Mouse (Mus musculus) adrenal gland, postnatal 14 days (tissue): ENCODE data around the gene Zfp947. TPM values are rescaled to one million over a fixed set of nuclear protein-coding genes. Genes with fewer than 3 reads are reported as not detected.
"Not testable (repeated sequence)": the region's sequence is repeated elsewhere in the genome, so short reads cannot be mapped to it uniquely, and the experiment has no call there.

Experiments
- DNase-seq: peaks from one replicate; pipeline ENCODE4 v3.0.0; 2021; ENCODE audit warnings: mixed read lengths
- long read RNA-seq, 2 experiments: library from polyadenylated mRNA; stranded (forward); transcript quantifications; one replicate each; pipeline ENCODE4 v2.0.0; 2021
- total RNA-seq: library from RNA; stranded (reverse); gene quantifications from 2 replicates; pipeline ENCODE4 v1.2.3, GENCODE M21; 2021

Zfp947 gene
- total RNA-seq = 1.5 and 1.6 TPM in 2 replicates
- long read RNA-seq, experiment 1, partial matches to known transcripts = 0 of 4 reads
- long read RNA-seq, experiment 1, other reads (novel, unspliced or antisense) = 3 of 4 reads
- long read RNA-seq, experiment 2, partial matches to known transcripts = 0 of 1 reads
- long read RNA-seq, experiment 2, other reads (novel, unspliced or antisense) = 1 of 1 reads

DNA sequence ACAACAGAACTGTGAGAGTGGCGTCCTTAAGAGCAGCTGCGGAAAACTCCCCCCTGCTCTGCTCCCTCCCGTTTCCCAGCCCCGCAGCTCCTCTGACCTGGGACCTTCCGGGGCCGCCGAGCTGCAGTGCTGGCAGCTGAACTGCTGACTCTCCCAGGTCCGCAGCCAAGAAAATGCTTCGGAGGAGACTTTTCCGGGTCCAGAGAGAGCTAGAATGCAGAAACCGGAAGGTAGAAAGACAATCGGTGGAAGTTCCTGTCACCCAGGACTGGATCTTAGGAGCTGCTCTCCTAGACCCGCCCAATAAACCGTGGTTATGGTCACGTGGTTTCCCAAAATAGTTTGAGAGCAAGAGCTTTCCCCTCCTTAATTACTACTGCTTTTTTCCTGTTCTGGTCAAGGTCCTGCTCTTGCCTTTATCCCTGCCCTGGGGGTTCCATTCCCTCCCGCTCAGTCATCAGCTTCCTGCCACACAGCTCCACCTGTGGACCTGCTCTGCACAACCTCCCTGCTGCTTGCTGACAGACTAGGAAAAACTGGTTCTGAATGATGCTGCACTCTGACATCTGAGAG is at the start of gene Zfp947:
Zfp947 (minus strand) TSS at position 469 of the 573 bp plus-strand sequence.
- peak; percentile 67 for DNase-seq

DNA sequence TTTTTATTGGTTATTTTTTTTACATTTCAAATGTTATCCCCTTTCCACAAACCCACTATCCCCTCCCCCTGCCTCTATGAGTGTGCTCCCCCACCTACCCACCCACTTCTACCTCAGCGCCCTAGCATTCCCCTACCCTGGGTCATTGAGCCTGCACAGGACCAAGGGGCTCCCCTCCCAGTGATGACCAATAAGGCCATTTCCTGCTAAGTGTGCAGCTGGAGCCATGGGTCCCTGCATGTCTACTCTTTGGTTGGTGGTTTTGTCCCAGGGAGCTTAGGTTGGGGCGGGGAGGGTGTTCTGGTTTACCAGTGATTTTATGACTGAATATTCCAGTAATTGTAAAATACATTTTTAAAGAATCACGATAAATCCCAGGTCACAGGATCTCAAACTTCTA is 686 bp downstream of the Zfp947 start:
- DNase-seq = not testable (repeated sequence)

DNA sequence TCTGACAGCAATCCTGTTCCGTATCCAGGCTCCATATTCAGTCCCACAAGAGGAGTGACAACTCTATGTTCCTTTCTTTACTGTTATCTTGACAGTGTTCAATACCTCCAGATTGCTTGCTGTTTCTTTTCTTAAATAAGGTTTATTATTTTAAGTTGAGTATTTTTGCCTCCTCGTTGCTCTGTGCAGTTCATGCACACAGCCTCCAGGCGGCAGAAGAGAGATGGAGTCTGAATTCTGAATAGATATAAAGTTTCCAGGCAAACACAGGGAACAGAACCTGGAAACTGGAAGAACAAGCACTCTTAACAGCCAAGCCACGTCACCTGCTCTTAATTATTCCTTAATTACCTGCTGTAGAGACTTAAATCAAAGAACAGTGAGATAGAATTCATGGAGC is 12.0 kb downstream of the Zfp947 start:
- not testable (repeated sequence) for DNase-seq

DNA sequence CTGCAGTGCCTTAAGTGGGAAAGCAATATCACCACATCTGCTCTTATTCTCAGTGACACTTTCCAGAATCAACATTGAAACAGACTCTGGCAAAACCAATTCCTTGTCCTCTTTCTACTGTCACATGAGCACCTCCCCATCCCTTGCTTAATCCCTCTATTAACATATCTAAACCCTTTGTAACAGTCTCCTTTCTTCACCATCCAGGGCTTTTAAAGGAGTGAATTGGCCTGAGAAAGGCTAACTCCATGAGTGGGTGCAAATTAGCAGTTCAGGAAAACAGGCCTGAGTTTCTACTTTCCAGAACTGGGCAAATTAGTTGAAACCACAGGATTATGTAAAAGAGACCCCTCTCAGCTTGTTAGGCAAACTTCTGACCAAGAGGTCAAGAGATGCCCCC is 47.2 kb downstream of the Zfp947 start:
- no peak for DNase-seq

Other genes starting within 250 kb of the Zfp947 start
- 9.6 and 10.4 TPM in 2 replicates for gene Zfp942, start 203.7 kb downstream of the Zfp947 start, total RNA-seq
- 14.2 and 16.4 TPM in 2 replicates for gene Zfp943, start 203.6 kb downstream of the Zfp947 start, total RNA-seq
- 4.2 TPM in 2 replicates for gene Zfp994, start 59.4 kb upstream of the Zfp947 start, total RNA-seq
- 9.4 and 11.2 TPM in 2 replicates for gene CT030661.1, start 148.6 kb upstream of the Zfp947 start, total RNA-seq
- gene Zfp944, start 195.2 kb upstream of the Zfp947 start, total RNA-seq = 6.5 and 7.8 TPM in 2 replicates
- 9.2 and 9.7 TPM in 2 replicates for gene Zfp758, start 195.3 kb upstream of the Zfp947 start, total RNA-seq